Mouse (Mus musculus) B cell, adult 2 months (primary cell): ENCODE results near the gene Olfr644.

Experiments used
- DNase-seq, 2 experiments: peaks; one replicate each; pipeline ENCODE4 v3.0.0; 2022

The Olfr644 gene

GRCm38 (mm10) chr7:104071769-104072168 is at the start of gene Olfr644:
Gene Olfr644, minus strand, starts transcription at chr7:104071869.
- DNase-seq: no peak

GRCm38 (mm10) chr7:104104757-104104972 is 33.0 kb upstream of the Olfr644 start, which contains the start of gene Olfr646:
Gene Olfr646, plus strand, starts transcription at chr7:104104873.
- DNase-seq: no peak

GRCm38 (mm10) chr7:104103913-104104756 is 32.5 kb upstream of the Olfr644 start:
- DNase-seq: no peak

GRCm38 (mm10) chr7:104085365-104085764 is 13.7 kb upstream of the Olfr644 start, which contains the start of gene Olfr645:
Gene Olfr645, minus strand, starts transcription at chr7:104085465.
- no peak for DNase-seq

GRCm38 (mm10) chr7:104061345-104061744 is 10.3 kb downstream of the Olfr644 start, which contains the start of gene 4930516K23Rik:
Gene 4930516K23Rik, minus strand, starts transcription at chr7:104061445.
- no peak for DNase-seq

- no peak for DNase-seq
Observed at GRCm38 (mm10) chr7:104059215-104059614, 12.5 kb downstream of the Olfr644 start.

GRCm38 (mm10) chr7:104052566-104052965 is 19.1 kb downstream of the Olfr644 start, which contains the start of gene Olfr642:
Gene Olfr642, minus strand, starts transcription at chr7:104052666.
- DNase-seq: no peak

- DNase-seq: no peak
Observed at GRCm38 (mm10) chr7:104050745-104051144, 20.9 kb downstream of the Olfr644 start.

- DNase-seq: no peak
Observed at GRCm38 (mm10) chr7:104035145-104035544, 36.5 kb downstream of the Olfr644 start, which contains the start of gene Olfr641. Gene Olfr641, plus strand, starts transcription at chr7:104035445.

- no peak for DNase-seq
Observed at GRCm38 (mm10) chr7:104026978-104027377, 44.7 kb downstream of the Olfr644 start.

- DNase-seq: no peak
Observed at GRCm38 (mm10) chr7:104025473-104025872, 46.2 kb downstream of the Olfr644 start, which contains the start of gene Olfr640. Gene Olfr640, minus strand, starts transcription at chr7:104025573.

GRCm38 (mm10) chr7:104021651-104022050 is 50.0 kb downstream of the Olfr644 start:
- no peak for DNase-seq

GRCm38 (mm10) chr7:104018953-104019352 is 52.7 kb downstream of the Olfr644 start:
- no peak for DNase-seq

GRCm38 (mm10) chr7:104017203-104017602 is 54.5 kb downstream of the Olfr644 start, which contains the start of gene Olfr639:
Gene Olfr639, minus strand, starts transcription at chr7:104017303.
- no peak for DNase-seq
